Mouse (Mus musculus): ENCODE measurements around the gene Bbs9. TPM values are rescaled to one million over a fixed set of nuclear protein-coding genes. Genes with fewer than 3 reads are reported as not detected.

Gene Bbs9
- polyA plus RNA-seq, 1 experiment from 2014 or later: 12.3 TPM

DNA sequence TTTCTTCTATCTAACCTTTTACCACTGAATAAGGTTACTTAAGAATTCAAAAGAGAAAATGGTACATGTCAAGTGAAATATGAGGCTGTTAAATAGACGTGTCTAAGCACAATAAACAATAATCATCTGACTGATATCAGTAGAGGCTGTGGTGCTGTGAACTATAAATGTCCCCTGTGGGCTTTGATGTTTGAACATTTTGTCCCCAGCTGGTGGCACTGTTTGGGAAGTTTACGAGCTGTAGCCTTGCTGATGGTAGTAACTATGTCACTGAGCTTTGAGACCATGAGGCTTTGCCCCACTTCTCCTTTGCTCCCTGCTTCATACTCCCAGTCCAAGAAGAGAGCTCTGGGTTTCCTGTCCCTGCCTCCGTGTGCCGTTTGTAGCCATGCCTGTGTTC lies 222.3 kb downstream of the Bbs9 start:
- no peak overlapping the region for H3K4me2 ChIP-seq (replicated peaks; ENCODE audit: low read depth, low read length)
- no peaks in the 10 kb centered on the region for H3K27me3 ChIP-seq (ENCODE audit: control insufficient read depth, insufficient read depth, low read length)
- no peaks in the 10 kb centered on the region; the same call in 1 of the 2 replicates for H3K9me3 ChIP-seq (ENCODE audit: control insufficient read depth, low read length)
- 41% methylated on average over 4 of the region's 4 CpGs for WGBS
- H3K27ac ChIP-seq (ENCODE audit: low read depth, low read length): no peak overlapping the region
- no peaks in the 10 kb centered on the region for H3K36me3 ChIP-seq (ENCODE audit: control insufficient read depth, insufficient read depth, low read length)
- H3K4me1 ChIP-seq (ENCODE audit: control insufficient read depth, insufficient read depth, low read length): no peaks in the 10 kb centered on the region
- ATAC-seq (ENCODE audit: low FRiP score, low TSS enrichment): no peak
- no peak overlapping the region for H3K9ac ChIP-seq (ENCODE audit: low read depth, low read length)
- no peak overlapping the region for H3K4me3 ChIP-seq (ENCODE audit: low read length)

DNA sequence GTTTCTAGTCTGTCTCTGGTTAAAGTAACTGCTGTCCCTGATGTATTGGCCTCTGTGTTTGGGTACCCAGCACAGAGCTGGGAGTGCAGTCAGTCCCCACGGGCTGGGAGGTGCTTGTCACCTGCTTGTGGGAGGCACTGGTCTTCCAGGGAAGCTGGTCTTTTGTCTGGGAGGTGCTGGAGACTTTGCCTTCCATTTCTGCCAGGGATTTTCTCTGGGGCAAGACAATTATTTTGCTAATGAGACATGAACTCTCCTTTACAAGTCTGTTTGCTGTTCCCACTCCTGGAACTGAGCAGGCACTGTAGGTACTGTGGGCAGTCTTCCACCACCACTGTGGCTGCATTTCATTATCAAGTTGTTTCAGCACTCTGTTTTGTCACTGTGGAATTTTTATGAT lies 223.0 kb downstream of the Bbs9 start:
- H3K4me1 ChIP-seq (ENCODE audit: control insufficient read depth, insufficient read depth, low read length): no peaks in the 10 kb centered on the region
- WGBS: 12% methylated on average over 1 of the region's 1 CpGs

DNA sequence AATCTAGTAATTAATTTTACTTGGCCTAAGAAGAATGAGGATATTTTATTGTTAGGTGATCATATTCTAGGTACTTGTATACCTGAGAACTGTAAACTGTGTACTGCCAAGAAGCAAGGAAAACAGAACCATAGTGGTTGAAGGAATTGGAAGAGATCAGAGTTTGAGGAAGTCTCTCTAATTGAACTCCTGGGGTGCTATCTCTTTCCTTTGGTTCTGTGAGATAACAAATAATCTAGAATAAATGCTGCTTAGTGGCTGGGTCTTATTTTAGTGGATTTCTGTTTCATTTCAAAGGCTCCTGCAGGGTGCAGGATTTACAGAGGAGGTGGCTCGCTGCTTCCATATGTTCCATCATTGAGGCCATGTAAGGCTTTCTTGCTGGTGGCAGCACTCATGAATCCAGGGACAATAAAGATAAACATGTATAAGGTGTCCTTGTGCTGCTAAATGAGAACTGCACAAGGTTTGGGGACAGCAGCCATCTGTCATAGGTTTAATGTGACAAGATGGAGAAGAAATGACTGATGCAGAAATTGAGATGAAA lies 226.6 kb downstream of the Bbs9 start:
- Histone ChIP-seq H3K4me2 (replicated peaks; ENCODE audit: low read depth, low read length) (no peak overlapping the region), H3K9ac (ENCODE audit: low read depth, low read length) (no peak overlapping the region), H3K27me3 (ENCODE audit: control insufficient read depth, insufficient read depth, low read length) (no peaks in the 10 kb centered on the region), H3K27ac (ENCODE audit: low read depth, low read length) (no peak overlapping the region), H3K4me3 (ENCODE audit: low read length) (no peak overlapping the region), H3K4me1 (ENCODE audit: control insufficient read depth, insufficient read depth, low read length) (0 out of 2 replicates have a peak, but pooled peaks cover 3% of the 10 kb centered on the region), H3K9me3 (ENCODE audit: control insufficient read depth, low read length) (peaks cover 5% of the 10 kb centered on the region; the same call in 1 of the 2 replicates), H3K36me3 (ENCODE audit: control insufficient read depth, insufficient read depth, low read length) (no peaks in the 10 kb centered on the region)
- WGBS: 82% methylated on average over 1 of the region's 1 CpGs
- ATAC-seq (ENCODE audit: low FRiP score, low TSS enrichment): no peak

More for the DNA sequence above, 223.0 kb downstream of the Bbs9 start:
- no peaks in the 10 kb centered on the region for H3K27me3 ChIP-seq (ENCODE audit: control insufficient read depth, insufficient read depth, low read length)
- H3K9ac ChIP-seq (ENCODE audit: low read depth, low read length): no peak overlapping the region
- no peak for ATAC-seq (ENCODE audit: low FRiP score, low TSS enrichment)
- no peak overlapping the region for H3K4me3 ChIP-seq (ENCODE audit: low read length)
- no peak overlapping the region for H3K4me2 ChIP-seq (replicated peaks; ENCODE audit: low read depth, low read length)
- H3K36me3 ChIP-seq (ENCODE audit: control insufficient read depth, insufficient read depth, low read length): no peaks in the 10 kb centered on the region
- H3K9me3 ChIP-seq (ENCODE audit: control insufficient read depth, low read length): peaks cover 1% of the 10 kb centered on the region; the same call in 1 of the 2 replicates
- H3K27ac ChIP-seq (ENCODE audit: low read depth, low read length): no peak overlapping the region

DNA sequence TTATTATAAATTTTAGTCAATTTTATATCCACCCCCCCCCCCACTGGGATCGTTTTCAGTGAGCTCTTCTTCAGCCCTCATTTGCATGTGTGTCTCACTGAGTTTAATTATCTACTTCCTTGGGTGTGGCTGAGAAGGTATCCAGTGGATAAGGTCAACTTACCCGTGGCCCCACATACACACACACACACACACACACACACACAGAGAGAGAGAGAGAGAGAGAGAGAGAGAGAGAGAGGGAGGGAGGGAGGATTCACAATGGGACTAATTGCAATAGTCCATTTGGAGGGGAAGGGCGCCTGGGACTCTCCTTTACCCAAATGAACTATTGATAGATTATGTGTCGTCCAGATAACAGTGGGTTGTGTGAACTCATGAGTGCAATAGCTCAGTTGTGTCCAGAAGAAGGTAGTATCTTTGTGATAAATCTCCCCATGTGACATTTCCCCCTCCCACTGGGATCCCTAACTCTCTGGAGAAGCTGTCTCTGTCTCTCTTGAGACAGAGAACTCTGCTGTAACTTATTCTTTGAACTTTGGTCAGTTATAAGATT lies 227.4 kb downstream of the Bbs9 start:
- H3K4me2 ChIP-seq (replicated peaks; ENCODE audit: low read depth, low read length): no peak overlapping the region
- WGBS: 89% methylated on average over 4 of the region's 4 CpGs
- 0 out of 2 replicates have a peak, but pooled peaks cover 3% of the 10 kb centered on the region for H3K4me1 ChIP-seq (ENCODE audit: control insufficient read depth, insufficient read depth, low read length)
- H3K27me3 ChIP-seq (ENCODE audit: control insufficient read depth, insufficient read depth, low read length): no peaks in the 10 kb centered on the region
- H3K4me3 ChIP-seq (ENCODE audit: low read length): no peak overlapping the region
- H3K36me3 ChIP-seq (ENCODE audit: control insufficient read depth, insufficient read depth, low read length): no peaks in the 10 kb centered on the region
- H3K27ac ChIP-seq (ENCODE audit: low read depth, low read length): no peak overlapping the region
- H3K9ac ChIP-seq (ENCODE audit: low read depth, low read length): no peak overlapping the region
- no peak for ATAC-seq (ENCODE audit: low FRiP score, low TSS enrichment)
- H3K9me3 ChIP-seq (ENCODE audit: control insufficient read depth, low read length): peaks cover 5% of the 10 kb centered on the region; the same call in 1 of the 2 replicates

DNA sequence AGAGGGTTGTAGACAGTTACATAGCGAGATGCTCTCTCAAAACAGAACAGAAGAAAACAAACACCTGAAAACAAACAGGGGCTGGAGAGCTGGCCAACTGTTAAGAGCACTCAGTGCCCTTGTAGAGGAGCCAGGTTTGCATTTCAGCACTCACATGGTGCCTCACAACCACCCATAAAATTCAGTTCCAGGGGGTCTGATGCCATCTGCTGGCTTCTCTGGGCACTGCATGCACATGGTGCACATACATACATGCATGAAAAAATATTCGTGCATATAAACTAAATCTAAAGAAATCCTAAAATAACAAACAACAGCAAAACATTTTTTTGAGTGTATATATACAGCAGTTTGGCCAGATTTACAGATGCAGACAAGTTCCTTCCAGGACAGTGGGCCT lies 228.0 kb downstream of the Bbs9 start:
- ATAC-seq (ENCODE audit: low FRiP score, low TSS enrichment): no peak
- no peak overlapping the region for H3K4me2 ChIP-seq (replicated peaks; ENCODE audit: low read depth, low read length)
- H3K9me3 ChIP-seq (ENCODE audit: control insufficient read depth, low read length): peaks cover 5% of the 10 kb centered on the region; the same call in 1 of the 2 replicates
- H3K27ac ChIP-seq (ENCODE audit: low read depth, low read length): no peak overlapping the region
- H3K27me3 ChIP-seq (ENCODE audit: control insufficient read depth, insufficient read depth, low read length): no peaks in the 10 kb centered on the region
- no peak overlapping the region for H3K9ac ChIP-seq (ENCODE audit: low read depth, low read length)
- H3K36me3 ChIP-seq (ENCODE audit: control insufficient read depth, insufficient read depth, low read length): no peaks in the 10 kb centered on the region
- H3K4me3 ChIP-seq (ENCODE audit: low read length): no peak overlapping the region
- 97% methylated on average over 2 of the region's 2 CpGs for WGBS
- H3K4me1 ChIP-seq (ENCODE audit: control insufficient read depth, insufficient read depth, low read length): 0 out of 2 replicates have a peak, but pooled peaks cover 3% of the 10 kb centered on the region

DNA sequence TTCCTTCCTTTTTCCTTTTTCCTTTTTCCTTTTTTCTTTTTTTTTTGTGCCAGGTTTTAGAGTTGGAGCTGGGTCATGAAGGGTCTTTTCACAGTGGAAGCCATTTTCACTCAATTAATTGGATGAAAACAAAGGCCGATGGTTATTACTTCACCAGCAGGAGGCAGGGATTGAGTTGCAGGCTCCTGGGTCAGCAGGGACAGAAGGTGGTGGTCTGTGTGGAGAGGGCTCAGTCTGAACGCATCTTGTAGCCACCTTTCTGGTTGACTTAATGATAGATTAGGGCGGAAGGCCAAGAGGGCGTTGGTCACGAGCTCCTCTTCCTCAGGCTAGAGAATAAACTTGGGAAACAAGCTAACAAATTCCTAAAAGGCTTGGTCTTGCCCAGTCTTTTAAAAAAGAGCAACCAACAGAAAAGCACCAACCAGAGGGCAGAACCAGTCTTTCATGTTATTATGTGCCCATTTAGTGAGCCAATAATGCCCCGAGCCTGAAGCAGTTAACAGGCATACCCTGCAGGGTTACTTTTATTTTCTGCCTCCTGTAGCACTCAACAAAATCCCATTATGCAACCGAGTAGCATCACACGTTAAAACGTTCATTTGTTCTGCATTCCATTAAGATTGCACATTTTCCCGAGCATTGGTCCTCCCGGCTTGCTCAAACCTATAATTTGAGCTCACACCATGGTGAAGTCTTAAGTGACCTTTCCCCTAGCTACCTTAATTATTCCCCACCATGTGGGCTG lies 231.8 kb downstream of the Bbs9 start:
- Histone ChIP-seq H3K36me3 (ENCODE audit: control insufficient read depth, insufficient read depth, low read length) (no peaks in the 10 kb centered on the region), H3K4me2 (replicated peaks; ENCODE audit: low read depth, low read length) (no peak overlapping the region), H3K27me3 (ENCODE audit: control insufficient read depth, insufficient read depth, low read length) (no peaks in the 10 kb centered on the region), H3K4me3 (ENCODE audit: low read length) (no peak overlapping the region), H3K9me3 (ENCODE audit: control insufficient read depth, low read length) (peaks cover 5% of the 10 kb centered on the region; the same call in 1 of the 2 replicates), H3K9ac (ENCODE audit: low read depth, low read length) (no peak overlapping the region), H3K27ac (ENCODE audit: low read depth, low read length) (no peak overlapping the region), H3K4me1 (ENCODE audit: control insufficient read depth, insufficient read depth, low read length) (0 out of 2 replicates have a peak, but pooled peaks cover 3% of the 10 kb centered on the region)
- WGBS: 33% methylated on average over 11 of the region's 11 CpGs
- no peak for ATAC-seq (ENCODE audit: low FRiP score, low TSS enrichment)

DNA sequence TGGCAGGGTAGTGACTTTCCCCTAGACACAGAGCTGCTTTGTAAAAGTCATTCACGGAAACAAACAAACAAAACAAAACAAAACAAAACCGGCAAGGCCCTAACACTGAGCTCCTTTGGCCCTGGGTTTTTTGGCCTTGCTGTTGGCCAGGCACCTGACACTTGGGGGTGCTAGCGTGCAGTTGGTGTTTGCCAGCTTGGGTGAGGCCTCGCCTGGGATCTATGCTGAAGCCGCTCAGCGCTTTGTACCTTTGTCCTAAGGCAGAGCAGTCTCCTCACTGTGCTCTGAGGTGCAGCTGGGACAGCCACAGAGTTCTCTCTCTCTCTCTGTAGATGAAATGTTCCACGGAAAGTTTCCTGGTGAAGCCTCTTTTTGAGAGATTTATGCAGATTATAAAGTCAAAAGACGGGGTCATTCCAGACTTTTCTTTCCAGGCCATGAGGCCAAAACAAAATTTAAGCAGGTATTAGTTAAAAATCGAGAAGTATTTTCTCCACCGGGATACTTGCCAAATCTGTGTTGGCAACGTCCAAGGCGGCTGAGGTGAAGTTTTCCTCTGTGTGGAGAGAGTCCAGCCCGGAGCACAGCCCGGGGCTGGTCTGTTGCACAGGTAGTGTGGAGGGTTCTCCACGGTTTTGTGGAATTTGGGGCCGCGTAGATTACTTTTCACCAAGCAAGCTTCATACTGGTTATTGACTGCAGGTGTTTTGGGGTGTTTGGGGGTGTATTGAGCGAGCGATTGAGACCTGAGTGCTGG lies 233.6 kb downstream of the Bbs9 start:
- Histone ChIP-seq H3K27me3 (ENCODE audit: control insufficient read depth, insufficient read depth, low read length) (no peaks in the 10 kb centered on the region), H3K4me3 (ENCODE audit: low read length) (no peak overlapping the region), H3K27ac (ENCODE audit: low read depth, low read length) (no peak overlapping the region), H3K9me3 (ENCODE audit: control insufficient read depth, low read length) (no peaks in the 10 kb centered on the region), H3K4me2 (replicated peaks; ENCODE audit: low read depth, low read length) (no peak overlapping the region), H3K36me3 (ENCODE audit: control insufficient read depth, insufficient read depth, low read length) (no peaks in the 10 kb centered on the region), H3K4me1 (ENCODE audit: control insufficient read depth, insufficient read depth, low read length) (0 out of 2 replicates have a peak, but pooled peaks cover 3% of the 10 kb centered on the region), H3K9ac (ENCODE audit: low read depth, low read length) (no peak overlapping the region)
- 50% methylated on average over 19 of the region's 19 CpGs for WGBS
- peak; percentile 74; the same call in 1 of the 2 replicates for ATAC-seq (ENCODE audit: low FRiP score, low TSS enrichment)

DNA sequence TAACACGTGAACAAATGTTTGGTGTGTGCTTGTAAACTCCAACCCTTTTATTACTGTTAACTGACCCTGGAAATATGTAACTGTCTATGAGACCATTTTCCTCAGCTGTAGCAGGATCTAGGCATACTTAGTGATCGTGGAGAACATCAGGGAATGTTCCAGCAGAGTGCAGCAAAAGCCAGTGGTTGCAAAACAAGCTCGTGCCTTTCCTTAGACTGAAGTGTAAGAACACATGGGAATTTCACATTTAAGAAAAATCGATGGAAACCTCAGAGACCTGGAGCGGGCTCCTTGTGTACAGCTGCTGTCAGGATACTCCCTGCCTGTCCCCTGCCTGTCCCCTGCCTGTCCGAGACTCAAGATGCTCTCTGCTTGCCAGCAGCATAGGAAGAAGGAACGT lies 234.5 kb downstream of the Bbs9 start:
- ATAC-seq (ENCODE audit: low FRiP score, low TSS enrichment): no peak; the same call in 1 of the 2 replicates
- H3K27ac ChIP-seq (ENCODE audit: low read depth, low read length): no peak overlapping the region
- 64% methylated on average over 7 of the region's 7 CpGs for WGBS
- H3K4me3 ChIP-seq (ENCODE audit: low read length): no peak overlapping the region
- no peak overlapping the region for H3K4me2 ChIP-seq (replicated peaks; ENCODE audit: low read depth, low read length)
- H3K4me1 ChIP-seq (ENCODE audit: control insufficient read depth, insufficient read depth, low read length): 0 out of 2 replicates have a peak, but pooled peaks cover 3% of the 10 kb centered on the region
- H3K27me3 ChIP-seq (ENCODE audit: control insufficient read depth, insufficient read depth, low read length): no peaks in the 10 kb centered on the region
- no peak overlapping the region for H3K9ac ChIP-seq (ENCODE audit: low read depth, low read length)
- H3K9me3 ChIP-seq (ENCODE audit: control insufficient read depth, low read length): no peaks in the 10 kb centered on the region
- no peaks in the 10 kb centered on the region for H3K36me3 ChIP-seq (ENCODE audit: control insufficient read depth, insufficient read depth, low read length)

All from kidney, embryonic 14.5 days (tissue).